Comparison of ENCODE assay signal across 8 mouse cellular contexts in the genomic region with DNA sequence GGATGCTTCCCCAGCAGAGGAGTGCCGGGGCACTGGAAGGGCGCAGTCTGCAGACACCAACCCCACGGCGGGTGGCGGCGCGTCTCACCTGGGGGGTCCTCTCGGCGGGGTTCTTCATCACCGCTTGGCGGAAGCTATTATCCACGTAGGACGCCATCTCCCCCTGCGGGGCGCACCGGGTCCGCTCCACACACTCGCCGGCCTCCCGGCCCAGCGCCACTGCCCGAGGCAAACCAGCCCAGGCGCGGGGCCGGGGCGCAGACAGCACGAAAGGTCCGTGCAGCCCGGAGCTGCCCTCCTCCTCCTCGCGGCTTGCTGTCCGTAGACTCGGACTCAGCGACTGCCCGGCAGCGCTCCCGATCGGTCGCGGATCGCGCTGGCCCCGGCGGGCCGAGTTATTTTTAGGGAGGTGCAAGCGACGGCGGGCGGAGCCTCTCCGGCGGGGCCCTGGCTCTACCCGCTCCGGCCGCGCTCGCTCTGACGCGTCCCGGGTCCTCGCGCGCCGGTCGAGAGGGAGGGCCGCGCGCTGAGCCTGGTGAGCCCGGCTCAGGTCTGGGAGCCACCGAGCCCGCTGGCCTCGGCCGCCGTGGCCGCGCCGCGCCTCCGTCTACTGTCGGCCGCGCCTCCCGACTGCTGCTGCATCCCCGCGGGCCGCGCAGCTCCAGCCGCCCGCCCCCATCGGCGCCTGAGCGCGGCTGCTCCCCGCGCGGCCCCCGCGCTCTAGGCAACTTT. TPM values are rescaled to one million over a fixed set of nuclear protein-coding genes. Genes with fewer than 3 reads are reported as not detected.
DNase-seq lines count a peak whose midpoint lies in the region; ATAC-seq and TF ChIP-seq lines count a peak whose summit lies in the region.

TSS of gene Rapgef2 (minus strand) at position 142 of the 732 bp plus-strand sequence.

- H3K9me3 ChIP-seq in lung, embryonic 16.5 days (ENCODE audit: control insufficient read depth, low read length): no peaks in the 10 kb centered on the region

- H3K27ac ChIP-seq in lung, embryonic 16.5 days (ENCODE audit: low read length): peak within 1 kb of the TSS; percentile 98
- peak within 1 kb of the TSS; percentile 53 for H3K27ac ChIP-seq in olfactory bulb, adult 2 months (ENCODE audit: insufficient read depth, low read depth, low read length)

- no peak for TF ChIP-seq CTCF in olfactory bulb, adult 2 months (IDR thresholded peaks at IDR 0.05; ENCODE audit: insufficient read depth, low read depth, low read length)

- WGBS in lung, embryonic 16.5 days: 0% methylated on average over 66 of the region's 97 CpGs
- under 1% methylated on average over 97 of the region's 97 CpGs for WGBS in olfactory bulb, adult 2 months

- peak; percentile 76 for ATAC-seq in lung, embryonic 16.5 days (ENCODE audit: low read depth)

- peak within 1 kb of the TSS; percentile 94 for H3K9ac ChIP-seq in lung, embryonic 16.5 days (ENCODE audit: low read length)

- TF ChIP-seq POLR2A in olfactory bulb, adult 2 months (IDR thresholded peaks at IDR 0.05; ENCODE audit: insufficient read depth, low read depth, low read length): no peak

- no peaks in the 10 kb centered on the region for H3K27me3 ChIP-seq in lung, embryonic 16.5 days (ENCODE audit: control insufficient read depth, insufficient read depth, low read depth, low read length)

- DNase-seq in MN1 (ENCODE audit: low spot score): peak; percentile 87
- peak; percentile 76 to 85 for DNase-seq in cerebellum, adult 18-20 months
- peak; percentile 43 for DNase-seq in forelimb bud, embryonic 11.5 days (ENCODE audit: low read depth, low spot score)
- DNase-seq in heart, postnatal 4 days: peak; percentile 86
- DNase-seq in layer of hippocampus, adult 9-11 months: peak; percentile 31
- peak; percentile 67 to 75 for DNase-seq in thymus, postnatal 36 days

- peaks cover 26% of the 10 kb centered on the region for H3K4me1 ChIP-seq in lung, embryonic 16.5 days (replicated peaks; ENCODE audit: control insufficient read depth, insufficient read depth, low read length)
- peaks cover 2% of the 10 kb centered on the region for H3K4me1 ChIP-seq in olfactory bulb, adult 2 months (ENCODE audit: control insufficient read depth, insufficient read depth, low read length)

- H3K36me3 ChIP-seq in lung, embryonic 16.5 days (ENCODE audit: control insufficient read depth, insufficient read depth, low read length): no peaks in the 10 kb centered on the region

- peak within 1 kb of the TSS; percentile 97 for H3K4me3 ChIP-seq in lung, embryonic 16.5 days (ENCODE audit: low read length)
- H3K4me3 ChIP-seq in olfactory bulb, adult 2 months (ENCODE audit: insufficient read depth, low read depth, low read length): peak within 1 kb of the TSS; percentile 62

- H3K4me2 ChIP-seq in lung, embryonic 16.5 days (ENCODE audit: low read depth, low read length): peak within 1 kb of the TSS; percentile 89

RNA-seq across cellular contexts. Expression of gene Rapgef2, which starts in this region (rescaled TPM):
- 10 to 100 TPM; 37.0 to 40.6 TPM for total RNA-seq in heart, postnatal 4 days (2021)
- polyA plus RNA-seq in lung, embryonic 16.5 days (2015; fragmentation: Nextera tagmentation; extraction: Ambion mirVana): 5.1 and 6.0 TPM in 2 replicates
- polyA plus RNA-seq in olfactory bulb, adult 2 months (2012; ENCODE audit: insufficient read depth, insufficient read length, low replicate concordance, missing spikeins): 61.7 and 69.9 TPM in 2 replicates

Comparison
In these comparisons a context has a peak if more than half of its experiments do, and no peak if none do; other contexts are left out.
1. Peak in every context shown above with its lines: DNase-seq, ATAC-seq, H3K4me3 ChIP-seq and H3K27ac ChIP-seq.
2. DNase-seq: peak in every context shown above with its lines; median percentile 87 in MN1; 86 in heart, postnatal 4 days; 80 in cerebellum, adult 18-20 months; 71 in thymus, postnatal 36 days; 43 in forelimb bud, embryonic 11.5 days; 31 in layer of hippocampus, adult 9-11 months.